9 mouse cellular contexts compared by ENCODE assay signal in the genomic region with DNA sequence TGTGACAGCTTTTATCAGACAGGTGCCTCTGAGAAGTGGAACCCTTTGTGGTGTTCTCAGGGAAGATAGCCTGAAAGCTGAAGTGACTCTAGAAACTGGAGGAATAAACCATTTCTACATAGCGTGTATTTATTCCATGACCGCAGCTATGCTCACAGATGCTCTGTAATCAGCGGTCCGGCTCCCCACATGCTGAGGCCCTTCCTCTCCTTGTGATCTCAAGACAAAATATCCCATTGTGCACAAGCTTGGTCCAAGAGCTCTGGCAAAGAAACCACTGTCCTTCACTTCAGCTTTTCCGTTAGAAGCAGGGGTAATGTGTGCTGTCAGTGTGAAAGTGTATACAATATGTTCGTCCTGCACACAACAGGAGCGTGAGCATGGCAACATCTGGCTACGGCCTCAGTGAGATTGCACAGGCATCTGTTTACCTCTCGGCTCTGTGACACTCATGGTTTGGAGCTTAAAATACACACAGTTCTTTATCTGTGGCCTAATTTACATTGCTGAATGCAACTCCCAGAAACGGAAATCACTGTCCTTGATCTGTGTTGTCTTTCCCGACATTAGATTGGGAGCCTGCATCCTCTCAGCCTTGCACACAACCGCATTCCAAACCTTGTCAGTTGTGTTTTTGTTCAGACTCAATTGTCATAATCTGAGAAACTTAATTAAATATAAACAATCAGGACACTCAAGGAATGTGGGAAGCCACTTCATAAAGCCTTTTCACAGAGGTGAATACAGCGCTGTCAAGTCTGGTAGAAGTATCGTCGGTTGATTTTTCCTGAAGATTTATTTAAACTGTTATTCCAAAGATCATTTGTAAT.
DNase-seq lines count a peak whose midpoint lies in the region; ATAC-seq and TF ChIP-seq lines count a peak whose summit lies in the region.
"Had no signal": no experiment of that assay in that cellular context is flagged by ENCODE, and none has a peak within 500 bp of the region (broad histone marks: within the 10 kb centered on the region; RNA-seq: fewer than 3 reads in every experiment).

No protein-coding gene starts in this region.

- no peaks in the 10 kb centered on the region for H3K9me3 ChIP-seq in hindbrain, embryonic 15.5 days
- H3K9me3 ChIP-seq in midbrain, postnatal 0 days (ENCODE audit: low read length): no peaks in the 10 kb centered on the region

- H3K27me3 ChIP-seq in hindbrain, embryonic 15.5 days: no peaks in the 10 kb centered on the region
- no peaks in the 10 kb centered on the region for H3K27me3 ChIP-seq in midbrain, postnatal 0 days (ENCODE audit: insufficient read depth, low read length)

- no peak overlapping the region for H3K4me3 ChIP-seq in hindbrain, embryonic 15.5 days
- H3K4me3 ChIP-seq in midbrain, postnatal 0 days (ENCODE audit: low read depth, low read length): no peak overlapping the region

- no peaks in the 10 kb centered on the region for H3K4me1 ChIP-seq in hindbrain, embryonic 15.5 days (replicated peaks)
- no peaks in the 10 kb centered on the region for H3K4me1 ChIP-seq in midbrain, postnatal 0 days (ENCODE audit: insufficient read depth, low read length)

- ATAC-seq in hindbrain, embryonic 15.5 days (ENCODE audit: low FRiP score, low read depth): no peak
- ATAC-seq in midbrain, postnatal 0 days (ENCODE audit: low FRiP score): no peak

- TF ChIP-seq CTCF in midbrain, postnatal 0 days (IDR thresholded peaks at IDR 0.05): no peak

- peak overlapping the region; percentile 14; the same call in 1 of the 2 replicates for H3K27ac ChIP-seq in hindbrain, embryonic 15.5 days (replicated peaks)
- 0 out of 2 replicates have a peak overlapping the region, but pooled peaks have one; percentile 32 for H3K27ac ChIP-seq in midbrain, postnatal 0 days (ENCODE audit: low read depth, low read length)

- H3K36me3 ChIP-seq in hindbrain, embryonic 15.5 days: no peaks in the 10 kb centered on the region
- H3K36me3 ChIP-seq in midbrain, postnatal 0 days (ENCODE audit: insufficient read depth, low read length): no peaks in the 10 kb centered on the region

- H3K4me2 ChIP-seq in hindbrain, embryonic 15.5 days: no peak overlapping the region
- H3K4me2 ChIP-seq in midbrain, postnatal 0 days (ENCODE audit: low read depth, low read length, poor library complexity, severe bottlenecking): no peak overlapping the region

- peak; percentile 19 for DNase-seq in embryo, embryonic 10.5 days (ENCODE audit: low spot score)
- DNase-seq in embryo, embryonic 10 days (ENCODE audit: low spot score): no peak
- DNase-seq in left cerebral cortex, postnatal 14 days (ENCODE audit: low spot score in 2 of 2): peak; percentile 1 to 4
- no peak for DNase-seq in left cerebral cortex, postnatal 4 days
- peak; percentile 26 for DNase-seq in midbrain, postnatal 0 days (ENCODE audit: low spot score)
- DNase-seq in urinary bladder, adult 18-20 months (ENCODE audit: low spot score in 2 of 2): no peak
- no peak for DNase-seq in thymus, postnatal 36 days
- DNase-seq: kidney, adult 18-20 months had no signal

- H3K9ac ChIP-seq in hindbrain, embryonic 15.5 days: no peak overlapping the region
- H3K9ac ChIP-seq in midbrain, postnatal 0 days (replicated peaks; ENCODE audit: low read length, poor library complexity, severe bottlenecking): no peak overlapping the region

- WGBS in hindbrain, embryonic 15.5 days: 62% methylated on average over 15 of the region's 15 CpGs
- WGBS in midbrain, postnatal 0 days: 58% methylated on average over 15 of the region's 15 CpGs

- intact Hi-C loops in left cerebral cortex, postnatal 14 days (cut with DNase I): no loop called here
- intact Hi-C loops in left cerebral cortex, postnatal 4 days (cut with DNase I): no loop called here

Comparison
In these comparisons a context has a peak if more than half of its experiments do, and no peak if none do; other contexts are left out.
1. DNase-seq: peak in embryo, embryonic 10.5 days (single experiment), left cerebral cortex, postnatal 14 days (2 of 2) and midbrain, postnatal 0 days (single experiment); none in embryo, embryonic 10 days (single experiment), left cerebral cortex, postnatal 4 days (single experiment), urinary bladder, adult 18-20 months (0 of 2) and thymus, postnatal 36 days (0 of 2).